Mouse (Mus musculus) spleen, adult 2 months (tissue): ENCODE measurements around the gene Tnik. TPM values are rescaled to one million over a fixed set of nuclear protein-coding genes. Genes with fewer than 3 reads are reported as not detected.

Experiments
- DNase-seq, 2 experiments: peaks; one replicate each; pipeline versions ENCODE4 v3.0.0 to v3.0.0-alpha.2; 2012 to 2021; ENCODE audit warnings: low spot score in 2 of 2, low read depth in 1 of 2
- H3K27ac ChIP-seq: fragments of 200-500 bp; 2 replicates; pipeline ENCODE4 v1.5.1; 2012; ENCODE audit warnings: low read length, inconsistent platforms; ENCODE audit not compliant: insufficient read depth
- H3K27me3 ChIP-seq: fragments of 200-500 bp; 2 replicates; pipeline ENCODE4 v1.6.1; 2012; ENCODE audit warnings: mild to moderate bottlenecking, moderate library complexity, low read length, inconsistent platforms; ENCODE audit not compliant: control insufficient read depth, insufficient read depth
- H3K36me3 ChIP-seq: fragments of 200-500 bp; 2 replicates; pipeline ENCODE4 v1.6.1; 2012; ENCODE audit warnings: mild to moderate bottlenecking, low read length, inconsistent platforms; ENCODE audit not compliant: control insufficient read depth, insufficient read depth
- H3K4me1 ChIP-seq: fragments of 200-500 bp; 2 replicates; pipeline ENCODE4 v1.6.1; 2011; ENCODE audit warnings: inconsistent platforms; ENCODE audit not compliant: control insufficient read depth, insufficient read depth, insufficient read length
- H3K4me3 ChIP-seq: fragments of 200-500 bp; 2 replicates; pipeline ENCODE4 v1.5.1; 2011; ENCODE audit warnings: mild to moderate bottlenecking, inconsistent platforms; ENCODE audit not compliant: insufficient read depth, insufficient read length; ENCODE audit errors: extremely low read depth
- CTCF ChIP-seq: fragments of 200-500 bp; IDR thresholded peaks from 2 replicates; pipeline ENCODE4 v1.5.1; 2011; ENCODE audit warnings: mild to moderate bottlenecking, inconsistent platforms; ENCODE audit not compliant: insufficient read depth, insufficient read length, insufficient replicate concordance; ENCODE audit errors: extremely low read depth
- POLR2A ChIP-seq: fragments of 200-500 bp; IDR thresholded peaks from 2 replicates; pipeline ENCODE4 v1.6.1; 2011; ENCODE audit warnings: low read depth, low read length, inconsistent platforms
- WGBS: fragments of 180-500 bp; shearing (Covaris S2); methylation state at CpG from one replicate; pipeline ENCODE4 v1.1.7; 2018; 5-methylcytosine and 5-hydroxymethylcytosine counted together
- polyA plus RNA-seq: library from polyadenylated mRNA; depleted of rRNA; stranded (reverse); fragments of >200 nt; gene quantifications from 2 replicates; pipeline ENCODE4 v1.2.3, GENCODE M21; 2012

Tnik gene
- polyA plus RNA-seq, 1 experiment = 5.5 TPM

DNA sequence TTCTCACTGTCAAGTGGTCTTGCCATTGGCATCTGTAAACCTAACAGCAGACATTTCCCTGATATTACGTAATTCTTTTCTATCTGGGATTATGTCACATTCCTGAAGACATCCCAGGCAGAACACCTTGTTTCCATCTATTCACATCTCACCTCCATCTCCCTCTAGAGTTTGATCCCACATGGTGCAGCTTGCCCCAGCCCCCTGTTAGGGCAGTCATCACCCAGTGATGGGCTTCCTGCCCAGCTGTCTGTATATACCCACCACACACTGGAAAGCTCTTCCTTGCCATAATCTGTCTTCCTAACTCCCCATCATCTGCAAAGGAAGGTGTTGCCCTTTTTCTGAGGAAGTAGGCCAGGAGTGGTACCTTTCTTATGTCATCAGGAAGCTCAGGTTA, 159.2 kb downstream of the Tnik start:
- H3K4me1 ChIP-seq = no peaks in the 10 kb centered on the region
- 93% methylated on average over 1 of the region's 1 CpGs for WGBS
- H3K27me3 ChIP-seq = no peaks in the 10 kb centered on the region
- H3K4me3 ChIP-seq = no peak overlapping the region
- DNase-seq = no peak
- no peak overlapping the region for H3K27ac ChIP-seq
- TF ChIP-seq CTCF = no peak
- no peak for TF ChIP-seq POLR2A
- no peaks in the 10 kb centered on the region for H3K36me3 ChIP-seq

DNA sequence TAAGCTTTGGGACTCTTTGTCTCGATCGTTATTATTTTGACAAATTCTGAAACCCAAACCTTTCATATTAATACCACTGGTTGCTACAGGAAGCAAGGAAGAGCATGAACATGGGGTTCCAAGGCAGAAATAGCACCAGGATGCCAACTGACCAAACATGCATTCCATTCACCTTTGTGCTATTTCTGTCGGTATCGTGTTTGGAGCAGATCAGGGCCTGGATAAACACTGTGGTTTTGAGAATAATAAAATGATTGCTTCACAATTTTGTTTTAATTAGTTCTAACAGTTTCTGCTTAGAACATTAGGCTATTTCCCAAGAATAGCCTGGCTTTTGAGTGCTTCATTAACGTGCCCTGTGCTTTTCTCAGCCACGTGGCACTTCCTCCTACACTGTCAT, 162.9 kb downstream of the Tnik start:
- Histone ChIP-seq H3K4me3 (no peak overlapping the region), H3K4me1 (no peaks in the 10 kb centered on the region), H3K27ac (no peak overlapping the region), H3K27me3 (no peaks in the 10 kb centered on the region), H3K36me3 (no peaks in the 10 kb centered on the region)
- 88% methylated on average over 6 of the region's 6 CpGs for WGBS
- DNase-seq = no peak
- TF ChIP-seq POLR2A (no peak), CTCF (no peak)

DNA sequence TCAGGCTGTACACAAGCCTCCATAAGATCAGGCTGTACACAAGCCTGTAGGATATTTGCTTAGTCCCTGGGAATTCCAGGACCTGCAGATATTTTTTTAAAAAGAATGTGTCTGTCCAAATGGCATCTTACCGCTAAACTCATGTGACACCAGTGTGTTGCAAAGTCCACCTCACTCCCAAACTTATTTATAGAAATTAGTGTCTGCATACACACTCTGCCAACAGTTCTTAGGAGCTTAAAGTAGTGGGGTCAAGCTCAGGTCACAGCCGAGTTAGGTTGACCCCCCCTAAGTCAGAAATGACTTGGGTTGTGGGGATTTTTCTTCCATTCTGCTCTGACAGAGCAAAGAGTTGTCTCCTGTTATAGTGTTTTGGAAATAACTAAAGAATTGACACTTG, 168.4 kb downstream of the Tnik start:
- no peak for DNase-seq
- no peaks in the 10 kb centered on the region for H3K4me1 ChIP-seq
- no peaks in the 10 kb centered on the region for H3K36me3 ChIP-seq
- H3K27ac ChIP-seq = no peak overlapping the region
- no peak overlapping the region for H3K4me3 ChIP-seq
- no peak for TF ChIP-seq POLR2A
- TF ChIP-seq CTCF = no peak
- H3K27me3 ChIP-seq = no peaks in the 10 kb centered on the region
- WGBS = 90% methylated on average over 2 of the region's 2 CpGs

DNA sequence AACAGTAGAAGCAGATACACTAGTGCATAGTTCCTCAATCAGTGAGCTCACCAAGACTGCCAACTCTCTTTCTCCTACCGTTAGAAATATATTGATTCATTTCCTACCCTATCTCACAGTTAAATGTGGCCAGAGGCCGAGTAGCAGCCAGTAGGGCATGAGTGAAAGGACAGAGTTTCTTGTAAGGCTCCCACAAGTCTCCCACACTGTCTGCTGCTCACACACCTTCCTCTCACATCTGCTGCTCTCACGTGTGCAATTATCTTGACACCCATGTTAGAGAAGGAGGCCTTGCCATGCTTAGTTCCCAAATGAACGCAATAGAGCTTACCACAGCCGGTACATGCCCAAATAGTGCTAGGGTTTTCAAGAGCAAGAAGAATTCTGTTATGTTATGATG, 169.3 kb downstream of the Tnik start:
- H3K27me3 ChIP-seq = no peaks in the 10 kb centered on the region
- no peak overlapping the region for H3K4me3 ChIP-seq
- TF ChIP-seq CTCF = no peak
- TF ChIP-seq POLR2A = no peak
- no peak for DNase-seq
- 87% methylated on average over 5 of the region's 5 CpGs for WGBS
- no peak overlapping the region for H3K27ac ChIP-seq
- no peaks in the 10 kb centered on the region for H3K36me3 ChIP-seq
- H3K4me1 ChIP-seq = no peaks in the 10 kb centered on the region

DNA sequence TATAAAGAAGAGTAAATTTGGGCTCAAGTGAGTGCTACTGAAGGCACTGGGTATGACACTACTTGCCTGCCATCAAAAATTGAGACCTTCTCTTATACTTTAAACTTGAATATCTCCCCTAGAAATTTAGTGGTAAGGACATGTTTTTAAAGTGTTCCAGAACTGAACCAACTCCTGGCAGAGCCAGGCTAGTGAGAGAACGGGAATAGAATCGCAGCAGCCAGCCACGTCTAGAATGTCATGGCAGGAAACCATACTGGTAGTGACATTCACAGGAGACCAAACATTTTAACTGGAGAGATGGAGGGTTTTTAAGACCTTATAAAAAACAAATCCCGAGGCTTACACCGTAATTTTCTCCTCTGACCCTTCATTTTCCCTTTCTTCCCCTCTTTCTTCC, 172.5 kb downstream of the Tnik start:
- H3K4me1 ChIP-seq = no peaks in the 10 kb centered on the region
- no peak for TF ChIP-seq POLR2A
- TF ChIP-seq CTCF = no peak
- no peaks in the 10 kb centered on the region for H3K36me3 ChIP-seq
- WGBS = 93% methylated on average over 5 of the region's 5 CpGs
- no peaks in the 10 kb centered on the region for H3K27me3 ChIP-seq
- H3K4me3 ChIP-seq = no peak overlapping the region
- DNase-seq = no peak
- H3K27ac ChIP-seq = no peak overlapping the region

DNA sequence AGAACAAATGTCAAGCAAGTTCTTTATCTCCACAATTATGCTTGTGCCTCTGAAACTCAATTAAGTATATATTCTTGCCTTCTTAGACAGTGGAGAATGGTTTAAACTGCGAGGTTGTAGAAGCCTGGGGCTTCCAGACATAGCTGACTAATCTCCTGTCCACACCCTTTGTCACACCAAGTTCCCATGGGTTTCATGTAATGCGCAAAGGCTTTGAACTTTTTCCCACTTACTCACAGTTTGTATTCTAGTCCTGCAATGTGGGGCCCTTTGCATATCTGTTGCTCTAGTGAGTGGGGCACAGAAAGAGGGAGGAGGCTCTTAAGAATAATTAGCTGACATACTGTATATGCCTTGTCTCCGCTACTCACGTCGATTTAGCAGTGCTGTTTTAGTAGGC, 174.4 kb downstream of the Tnik start:
- 92% methylated on average over 5 of the region's 5 CpGs for WGBS

DNA sequence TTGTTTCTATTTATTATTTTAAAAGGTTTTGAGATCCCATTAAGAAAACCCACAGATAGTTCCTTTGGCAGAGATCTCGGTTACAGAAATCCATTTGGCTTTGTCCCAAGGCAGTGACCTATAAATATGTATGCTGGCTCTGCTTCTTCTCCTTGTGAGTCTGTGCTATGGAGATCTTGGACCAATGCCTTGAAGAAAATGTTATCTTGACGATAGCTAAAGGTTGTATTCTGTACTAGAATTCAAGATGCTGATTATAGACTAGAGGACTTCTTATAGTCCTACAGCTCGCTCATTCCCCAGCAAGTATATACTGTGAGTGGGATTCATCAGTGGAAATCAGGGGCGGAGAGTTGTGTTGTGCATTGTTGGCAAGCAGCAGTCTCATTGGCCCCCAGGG, 178.5 kb downstream of the Tnik start:
- Histone ChIP-seq H3K4me3 (no peak overlapping the region), H3K4me1 (no peaks in the 10 kb centered on the region), H3K27ac (no peak overlapping the region), H3K27me3 (no peaks in the 10 kb centered on the region), H3K36me3 (no peaks in the 10 kb centered on the region)
- TF ChIP-seq POLR2A (no peak), CTCF (no peak)
- 80% methylated on average over 4 of the region's 4 CpGs for WGBS
- no peak for DNase-seq

More for the DNA sequence above, 174.4 kb downstream of the Tnik start:
- Histone ChIP-seq H3K4me3 (no peak overlapping the region), H3K27me3 (no peaks in the 10 kb centered on the region), H3K36me3 (no peaks in the 10 kb centered on the region), H3K4me1 (no peaks in the 10 kb centered on the region), H3K27ac (no peak overlapping the region)
- no peak for DNase-seq
- TF ChIP-seq POLR2A (no peak), CTCF (no peak)

DNA sequence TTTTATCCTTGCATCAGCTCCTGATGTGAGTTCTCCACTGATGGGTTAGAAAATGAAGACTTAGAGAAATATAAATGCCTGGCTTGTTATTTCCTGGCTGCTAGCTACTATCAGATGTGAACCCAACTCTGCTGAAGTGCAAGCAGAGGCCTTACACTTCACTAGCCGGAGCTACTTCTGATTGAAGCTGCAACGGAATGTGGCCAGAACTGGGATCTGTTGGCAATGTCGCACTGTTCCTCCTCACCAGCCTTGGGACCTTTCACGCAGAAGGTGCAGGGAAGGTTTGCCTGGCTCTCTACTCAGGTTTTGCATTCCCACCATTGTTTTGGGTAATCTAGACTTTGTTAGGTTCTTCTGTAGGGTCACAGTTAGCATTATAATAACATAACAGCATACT, 179.1 kb downstream of the Tnik start:
- no peak overlapping the region for H3K4me3 ChIP-seq
- no peaks in the 10 kb centered on the region for H3K27me3 ChIP-seq
- H3K36me3 ChIP-seq = no peaks in the 10 kb centered on the region
- no peak for TF ChIP-seq CTCF
- TF ChIP-seq POLR2A = no peak
- no peak for DNase-seq
- H3K27ac ChIP-seq = no peak overlapping the region
- no peaks in the 10 kb centered on the region for H3K4me1 ChIP-seq
- 94% methylated on average over 4 of the region's 4 CpGs for WGBS
